Mouse (Mus musculus) embryonic facial prominence, embryonic 11.5 days (tissue): ENCODE measurements around the gene Acsl1. TPM values are rescaled to one million over a fixed set of nuclear protein-coding genes. Genes with fewer than 3 reads are reported as not detected.

Experiments
- ATAC-seq: fragments of 200-750 bp; cut with Nextera tagmentation; replicated peaks from 2 replicates; pipeline ENCODE4 v1.8.0; 2017; ENCODE audit warnings: low read depth; ENCODE audit not compliant: insufficient number of reproducible peaks, low FRiP score, low TSS enrichment
- DNase-seq: peaks from one replicate; pipeline ENCODE4 v3.0.0-alpha.2; 2015; ENCODE audit warnings: low spot score
- H3K27ac ChIP-seq: fragments of 300-500 bp; sonication (generic); replicated peaks from 2 replicates; pipeline ENCODE4 v1.5.1; 2014; ENCODE audit warnings: mild to moderate bottlenecking, low read depth, low read length, control low read depth
- H3K27me3 ChIP-seq: fragments of 300-500 bp; sonication (generic); 2 replicates; pipeline ENCODE4 v1.6.1; 2014; ENCODE audit warnings: mild to moderate bottlenecking, low read length, moderate library complexity, mixed read lengths; ENCODE audit not compliant: control insufficient read depth, insufficient read depth
- H3K36me3 ChIP-seq: fragments of 300-500 bp; sonication (generic); replicated peaks from 2 replicates; pipeline ENCODE4 v1.6.1; 2014; ENCODE audit warnings: low read depth, mild to moderate bottlenecking, low read length, moderate library complexity, mixed read lengths; ENCODE audit not compliant: control insufficient read depth, insufficient read depth
- H3K4me1 ChIP-seq: fragments of 300-500 bp; sonication (generic); 2 replicates; pipeline ENCODE4 v1.6.1; 2014; ENCODE audit warnings: low read length, mixed read lengths; ENCODE audit not compliant: control insufficient read depth, insufficient read depth
- H3K4me2 ChIP-seq: fragments of 300-500 bp; sonication (generic); 2 replicates; pipeline ENCODE4 v1.6.1; 2014; ENCODE audit warnings: low read depth, mild to moderate bottlenecking, control low read depth, low read length, moderate library complexity
- H3K4me3 ChIP-seq: fragments of 300-500 bp; sonication (generic); 2 replicates; pipeline ENCODE4 v1.5.1; 2014; ENCODE audit warnings: low read depth, low read length, control low read depth
- H3K9ac ChIP-seq: fragments of 300-500 bp; sonication (generic); replicated peaks from 2 replicates; pipeline ENCODE4 v1.6.1; 2014; ENCODE audit warnings: mild to moderate bottlenecking, control low read depth, low read length
- H3K9me3 ChIP-seq: fragments of 300-500 bp; sonication (generic); replicated peaks from 2 replicates; pipeline ENCODE4 v1.6.1; 2016; ENCODE audit warnings: mild to moderate bottlenecking, low read length, inconsistent platforms, mixed read lengths; ENCODE audit not compliant: control insufficient read depth
- WGBS: fragments of 180-500 bp; shearing (Covaris S2); extraction: QIAGEN DNeasy Blood & Tissue Kit; methylation state at CpG from one replicate; pipeline ENCODE4 v1.1.7; 2014; 5-methylcytosine and 5-hydroxymethylcytosine counted together
- polyA plus RNA-seq: library from polyadenylated mRNA; unstranded; fragments of >200 nt; fragmentation: Nextera tagmentation; extraction: Ambion mirVana; gene quantifications from 2 replicates; pipeline ENCODE4 v1.2.1, GENCODE M21; 2014

The Acsl1 gene
- polyA plus RNA-seq, 1 experiment from 2014 or later = 11.7 TPM

- H3K4me2 ChIP-seq = no peak overlapping the region
- H3K27me3 ChIP-seq = no peaks in the 10 kb centered on the region
- DNase-seq = no peak
- no peaks in the 10 kb centered on the region for H3K36me3 ChIP-seq
- no peak overlapping the region for H3K9ac ChIP-seq
- no peaks in the 10 kb centered on the region for H3K4me1 ChIP-seq
- WGBS = 64% methylated on average over 8 of the region's 8 CpGs
- no peaks in the 10 kb centered on the region for H3K9me3 ChIP-seq
- no peak for ATAC-seq
- H3K27ac ChIP-seq = no peak overlapping the region
- H3K4me3 ChIP-seq = no peak overlapping the region
These were observed 41.7 kb downstream of the Acsl1 start for GRCm38 (mm10) chr8:46512538-46512937.

- no peak overlapping the region for H3K4me2 ChIP-seq
- DNase-seq = no peak
- no peaks in the 10 kb centered on the region for H3K27me3 ChIP-seq
- H3K4me1 ChIP-seq = no peaks in the 10 kb centered on the region
- WGBS = 88% methylated on average over 1 of the region's 1 CpGs
- H3K36me3 ChIP-seq = no peaks in the 10 kb centered on the region
- no peak overlapping the region for H3K9ac ChIP-seq
- no peak for ATAC-seq
- no peak overlapping the region for H3K4me3 ChIP-seq
- no peak overlapping the region for H3K27ac ChIP-seq
- no peaks in the 10 kb centered on the region for H3K9me3 ChIP-seq
These were observed 43.2 kb downstream of the Acsl1 start for GRCm38 (mm10) chr8:46514027-46514426.

- WGBS = 92% methylated on average over 6 of the region's 6 CpGs
- no peak for ATAC-seq
These were observed 49.8 kb downstream of the Acsl1 start for GRCm38 (mm10) chr8:46520667-46521066.

GRCm38 (mm10) chr8:46526098-46526497, 55.3 kb downstream of the Acsl1 start:
- Histone ChIP-seq H3K27ac (no peak overlapping the region), H3K4me3 (no peak overlapping the region), H3K9ac (no peak overlapping the region), H3K27me3 (no peaks in the 10 kb centered on the region), H3K4me1 (no peaks in the 10 kb centered on the region), H3K36me3 (no peaks in the 10 kb centered on the region; the same call in 1 of the 2 replicates), H3K4me2 (no peak overlapping the region), H3K9me3 (no peaks in the 10 kb centered on the region)
- WGBS = 84% methylated on average over 8 of the region's 8 CpGs
- ATAC-seq (no peak), DNase-seq (no peak)

More at GRCm38 (mm10) chr8:46520667-46521066, 49.8 kb downstream of the Acsl1 start:
- no peak overlapping the region for H3K4me2 ChIP-seq
- H3K4me3 ChIP-seq = no peak overlapping the region
- H3K27ac ChIP-seq = no peak overlapping the region
- H3K27me3 ChIP-seq = no peaks in the 10 kb centered on the region
- no peaks in the 10 kb centered on the region for H3K9me3 ChIP-seq
- no peaks in the 10 kb centered on the region for H3K36me3 ChIP-seq
- no peak for DNase-seq
- no peaks in the 10 kb centered on the region for H3K4me1 ChIP-seq
- no peak overlapping the region for H3K9ac ChIP-seq

GRCm38 (mm10) chr8:46526821-46527220, 56.0 kb downstream of the Acsl1 start:
- no peaks in the 10 kb centered on the region; the same call in 1 of the 2 replicates for H3K36me3 ChIP-seq
- DNase-seq = no peak
- no peaks in the 10 kb centered on the region for H3K4me1 ChIP-seq
- H3K27me3 ChIP-seq = no peaks in the 10 kb centered on the region
- no peaks in the 10 kb centered on the region for H3K9me3 ChIP-seq
- H3K9ac ChIP-seq = no peak overlapping the region
- ATAC-seq = no peak
- no peak overlapping the region for H3K4me2 ChIP-seq
- 79% methylated on average over 10 of the region's 10 CpGs for whole genome bisulfite sequencing
- H3K27ac ChIP-seq = no peak overlapping the region
- H3K4me3 ChIP-seq = no peak overlapping the region

GRCm38 (mm10) chr8:46529508-46529907, 58.7 kb downstream of the Acsl1 start:
- H3K4me1 ChIP-seq = no peaks in the 10 kb centered on the region
- H3K36me3 ChIP-seq = no peaks in the 10 kb centered on the region; the same call in 1 of the 2 replicates
- H3K27me3 ChIP-seq = no peaks in the 10 kb centered on the region
- no peak overlapping the region for H3K27ac ChIP-seq
- H3K9ac ChIP-seq = no peak overlapping the region
- ATAC-seq = no peak
- H3K4me3 ChIP-seq = no peak overlapping the region
- WGBS = 71% methylated on average over 4 of the region's 4 CpGs
- no peak for DNase-seq
- H3K4me2 ChIP-seq = no peak overlapping the region
- H3K9me3 ChIP-seq = no peaks in the 10 kb centered on the region

- no peaks in the 10 kb centered on the region for H3K27me3 ChIP-seq
- ATAC-seq (no peak), DNase-seq (no peak)
- H3K4me1 ChIP-seq = no peaks in the 10 kb centered on the region
- H3K4me2 ChIP-seq = no peak overlapping the region
- no peak overlapping the region for H3K4me3 ChIP-seq
- no peaks in the 10 kb centered on the region; the same call in 1 of the 2 replicates for H3K36me3 ChIP-seq
- H3K27ac ChIP-seq = no peak overlapping the region
- H3K9me3 ChIP-seq = no peaks in the 10 kb centered on the region
- 26% methylated on average over 4 of the region's 4 CpGs for WGBS
- no peak overlapping the region for H3K9ac ChIP-seq
These were observed 59.7 kb downstream of the Acsl1 start for GRCm38 (mm10) chr8:46530541-46530940.

GRCm38 (mm10) chr8:46533926-46534325, 63.1 kb downstream of the Acsl1 start:
- Histone ChIP-seq H3K9me3 (no peaks in the 10 kb centered on the region), H3K4me3 (no peak overlapping the region), H3K27me3 (no peaks in the 10 kb centered on the region), H3K36me3 (no peaks in the 10 kb centered on the region; the same call in 1 of the 2 replicates), H3K9ac (no peak overlapping the region), H3K27ac (no peak overlapping the region), H3K4me2 (no peak overlapping the region), H3K4me1 (no peaks in the 10 kb centered on the region)
- ATAC-seq = no peak
- WGBS = 86% methylated on average over 7 of the region's 7 CpGs
- no peak for DNase-seq
